Mouse (Mus musculus) ES-Bruce4 (cell line): ENCODE measurements around the gene Gnat1. TPM values are rescaled to one million over a fixed set of nuclear protein-coding genes. Genes with fewer than 3 reads are reported as not detected.
A peak's percentile ranks its signal among the peaks of the same experiment; 100 is the strongest.

ENCODE experiments used
- H3K27ac ChIP-seq: 2 replicates; pipeline ENCODE4 v1.5.1; 2012; ENCODE audit warnings: low read length, inconsistent platforms; ENCODE audit not compliant: insufficient read depth
- H3K27me3 ChIP-seq: 2 replicates; pipeline ENCODE4 v1.6.1; 2012; ENCODE audit warnings: mild to moderate bottlenecking, low read length, inconsistent platforms; ENCODE audit not compliant: control insufficient read depth, poor library complexity, insufficient read depth, severe bottlenecking
- H3K36me3 ChIP-seq: 2 replicates; pipeline ENCODE4 v1.6.1; 2012; ENCODE audit warnings: inconsistent platforms, mild to moderate bottlenecking, low read length, moderate library complexity; ENCODE audit not compliant: control insufficient read depth, poor library complexity, insufficient read depth, severe bottlenecking
- H3K4me1 ChIP-seq: one replicate; pipeline ENCODE4 v1.8.1; 2011; ENCODE audit warnings: low read length; ENCODE audit not compliant: control insufficient read depth, insufficient read depth
- H3K4me3 ChIP-seq: 2 replicates; pipeline ENCODE4 v1.5.1; 2011; ENCODE audit warnings: low read depth, mild to moderate bottlenecking, low read length
- H3K9ac ChIP-seq: 2 replicates; pipeline ENCODE4 v1.6.1; 2012; ENCODE audit warnings: low read depth, mild to moderate bottlenecking, inconsistent platforms; ENCODE audit not compliant: poor library complexity, severe bottlenecking
- H3K9me3 ChIP-seq: replicated peaks from 2 replicates; pipeline ENCODE4 v1.6.1; 2012; ENCODE audit warnings: mild to moderate bottlenecking, low read length, inconsistent platforms; ENCODE audit not compliant: control insufficient read depth, poor library complexity, insufficient read depth, severe bottlenecking
- CTCF ChIP-seq: IDR thresholded peaks from one replicate; pipeline ENCODE4 v1.8.1; 2011; ENCODE audit warnings: low read depth, low read length
- EP300 ChIP-seq: IDR thresholded peaks from 2 replicates; pipeline ENCODE4 v1.6.1; 2011; ENCODE audit warnings: low read depth, low read length; ENCODE audit not compliant: insufficient read depth
- POLR2A ChIP-seq: IDR thresholded peaks from one replicate; pipeline ENCODE4 v1.8.1; 2011; ENCODE audit warnings: low read length; ENCODE audit not compliant: insufficient read depth
- polyA plus RNA-seq: library from polyadenylated mRNA; stranded (reverse); fragments of >200 nt; gene quantifications from 2 replicates; pipeline ENCODE4 v1.2.4, GENCODE M21; 2011; ENCODE audit warnings: low read depth; ENCODE audit not compliant: missing spikeins, insufficient read depth, insufficient read length

The Gnat1 gene
- polyA plus RNA-seq, 1 experiment: not detected

- H3K9me3 ChIP-seq: no peaks in the 10 kb centered on the region
- TF ChIP-seq EP300 (no peak), CTCF (no peak), POLR2A (no peak)
- no peak overlapping the region for H3K9ac ChIP-seq
- H3K4me3 ChIP-seq: no peak overlapping the region
- no peaks in the 10 kb centered on the region for H3K36me3 ChIP-seq
- no peaks in the 10 kb centered on the region for H3K27me3 ChIP-seq
- H3K27ac ChIP-seq: no peak overlapping the region
- peaks cover 3% of the 10 kb centered on the region for H3K4me1 ChIP-seq
Measured at GRCm38 (mm10) chr9:107718781-107719540, 39.4 kb upstream of the Gnat1 start.

DNA sequence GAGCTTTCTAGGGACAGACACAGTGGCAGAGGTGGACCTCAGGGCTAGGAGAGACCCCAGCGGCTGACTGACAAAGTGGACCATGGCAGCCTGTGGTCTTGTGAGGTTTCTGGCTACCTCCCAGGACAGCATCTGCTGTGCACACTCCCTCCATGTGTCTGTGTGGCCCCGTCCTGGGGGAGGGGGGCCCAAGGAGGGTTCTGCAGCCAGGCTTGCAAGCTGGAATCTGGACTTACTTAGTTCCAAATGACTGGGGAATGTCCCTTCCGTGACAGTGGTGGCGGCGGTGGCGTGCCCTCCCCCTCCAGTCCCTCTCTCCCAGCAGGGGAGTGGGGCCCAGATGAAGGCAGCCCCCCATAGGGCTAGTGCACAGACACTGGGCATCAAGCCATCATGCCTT lies 37.4 kb upstream of the Gnat1 start:
- Histone ChIP-seq H3K4me1 (peaks cover 4% of the 10 kb centered on the region), H3K9me3 (no peaks in the 10 kb centered on the region), H3K27ac (no peak overlapping the region), H3K9ac (no peak overlapping the region), H3K27me3 (no peaks in the 10 kb centered on the region), H3K36me3 (no peaks in the 10 kb centered on the region), H3K4me3 (no peak overlapping the region)
- TF ChIP-seq POLR2A (no peak), CTCF (no peak), EP300 (no peak)

GRCm38 (mm10) chr9:107715632-107716031 lies 36.1 kb upstream of the Gnat1 start:
- Histone ChIP-seq H3K36me3 (no peaks in the 10 kb centered on the region), H3K9me3 (no peaks in the 10 kb centered on the region), H3K4me3 (no peak overlapping the region), H3K9ac (no peak overlapping the region), H3K4me1 (peaks cover 4% of the 10 kb centered on the region), H3K27ac (no peak overlapping the region), H3K27me3 (no peaks in the 10 kb centered on the region)
- no peak for TF ChIP-seq POLR2A

- Histone ChIP-seq H3K27me3 (no peaks in the 10 kb centered on the region), H3K4me3 (0 out of 2 replicates have a peak overlapping the region, but pooled peaks have one; percentile 4), H3K9me3 (no peaks in the 10 kb centered on the region), H3K4me1 (peaks cover 4% of the 10 kb centered on the region), H3K36me3 (no peaks in the 10 kb centered on the region), H3K27ac (no peak overlapping the region), H3K9ac (no peak overlapping the region)
- no peak for TF ChIP-seq EP300
- no peak for TF ChIP-seq CTCF
- no peak for TF ChIP-seq POLR2A
Measured at GRCm38 (mm10) chr9:107714221-107714952, 34.9 kb upstream of the Gnat1 start.

DNA sequence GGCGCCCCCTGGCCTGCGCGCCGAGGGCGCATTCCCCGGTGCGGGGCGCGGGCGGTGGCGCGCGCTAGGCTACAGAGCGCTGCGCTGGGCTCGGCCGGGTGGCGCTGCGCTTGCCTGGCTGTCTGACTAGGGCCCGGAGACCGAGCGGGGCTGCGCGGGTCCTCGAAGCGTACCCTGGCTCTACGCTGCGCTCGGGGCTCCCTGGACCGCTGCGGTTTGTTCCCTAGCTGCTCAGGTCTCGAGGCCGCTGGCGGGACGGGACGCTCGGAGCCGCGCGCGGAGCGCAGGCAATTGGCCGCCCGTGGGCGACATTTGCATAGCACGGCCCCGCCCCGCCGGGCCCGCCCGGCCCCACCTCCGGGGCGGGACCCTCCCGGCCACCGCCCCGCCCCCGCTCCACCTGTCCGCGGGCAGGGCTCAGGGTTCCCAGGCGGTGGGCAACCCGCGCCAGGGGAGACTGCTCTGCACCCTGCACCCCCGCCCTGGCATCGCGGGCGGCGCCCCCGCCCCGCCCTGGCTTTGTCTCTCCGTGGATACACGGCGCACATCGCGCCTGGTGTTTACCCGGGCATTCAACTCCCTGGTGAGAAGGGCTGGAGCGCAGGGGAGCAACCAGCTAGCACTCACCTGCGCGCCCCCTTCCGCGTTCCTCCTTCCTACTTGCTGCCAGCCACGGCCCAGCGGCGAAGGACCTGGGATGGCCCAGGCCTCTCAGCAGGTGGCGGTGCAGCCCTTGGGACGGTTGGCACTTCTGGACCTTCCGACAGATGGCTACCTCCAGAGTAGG lies 30.4 kb upstream of the Gnat1 start, which contains the start of gene Sema3f:
Gene Sema3f, minus strand, starts transcription at position 779 of the 787 bp plus-strand sequence.
- Histone ChIP-seq H3K9ac (peak within 1 kb of the TSS; percentile 75), H3K36me3 (no peaks in the 10 kb centered on the region), H3K27me3 (peaks cover 3% of the 10 kb centered on the region; the same call in 1 of the 2 replicates), H3K4me1 (peaks cover 8% of the 10 kb centered on the region), H3K9me3 (no peaks in the 10 kb centered on the region), H3K27ac (no peak within 1 kb of the TSS), H3K4me3 (peak within 1 kb of the TSS; percentile 81)
- no peak for TF ChIP-seq POLR2A
- no peak for TF ChIP-seq CTCF
- no peak for TF ChIP-seq EP300
